Comparison of ENCODE assay signal across 15 mouse cellular contexts in the genomic region with DNA sequence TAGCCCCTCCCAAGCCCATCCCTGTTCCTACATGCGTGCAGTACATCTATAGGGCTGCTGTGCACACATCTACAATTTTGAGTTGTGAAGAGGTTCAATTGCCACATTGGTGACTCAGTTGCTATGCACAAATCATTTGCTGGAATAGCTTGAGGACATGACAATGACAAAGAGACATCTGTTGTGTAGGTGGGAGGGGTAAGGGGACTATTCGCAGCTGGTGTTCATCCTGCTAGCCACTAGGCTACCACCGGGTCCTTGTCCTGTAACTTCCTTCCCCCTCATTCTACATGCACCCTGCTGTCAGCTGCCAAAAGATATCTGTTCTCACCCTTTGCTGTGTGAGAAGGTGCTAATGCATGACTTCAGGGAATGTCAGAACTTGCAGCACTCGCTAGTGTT.
DNase-seq lines count a peak whose midpoint lies in the region; ATAC-seq and TF ChIP-seq lines count a peak whose summit lies in the region.
"Had no signal": no experiment of that assay in that cellular context is flagged by ENCODE, and none has a peak within 500 bp of the region (broad histone marks: within the 10 kb centered on the region; RNA-seq: fewer than 3 reads in every experiment).

No protein-coding gene starts in this region.

- H3K27me3 ChIP-seq in midbrain, postnatal 0 days (ENCODE audit: insufficient read depth, low read length), result no peaks in the 10 kb centered on the region
- H3K27me3 ChIP-seq in midbrain, embryonic 15.5 days (replicated peaks), result no peaks in the 10 kb centered on the region
- no peaks in the 10 kb centered on the region for H3K27me3 ChIP-seq in forebrain, embryonic 16.5 days (replicated peaks; ENCODE audit: control insufficient read depth, insufficient read depth, low read length)
- no peaks in the 10 kb centered on the region for H3K27me3 ChIP-seq in liver, embryonic 11.5 days (replicated peaks; ENCODE audit: control insufficient read depth, insufficient read depth, low read length)
- H3K27me3 ChIP-seq: liver, embryonic 13.5 days had no signal

- no peaks in the 10 kb centered on the region for H3K9me3 ChIP-seq in midbrain, postnatal 0 days (ENCODE audit: low read length)
- no peaks in the 10 kb centered on the region for H3K9me3 ChIP-seq in midbrain, embryonic 15.5 days
- no peaks in the 10 kb centered on the region for H3K9me3 ChIP-seq in forebrain, embryonic 16.5 days (ENCODE audit: control insufficient read depth, low read length)
- no peaks in the 10 kb centered on the region for H3K9me3 ChIP-seq in liver, embryonic 11.5 days (ENCODE audit: control insufficient read depth, low read length)
- H3K9me3 ChIP-seq: liver, embryonic 13.5 days had no signal

- H3K27ac ChIP-seq in midbrain, postnatal 0 days (ENCODE audit: low read depth, low read length), result no peak overlapping the region
- no peak overlapping the region for H3K27ac ChIP-seq in midbrain, embryonic 15.5 days
- H3K27ac ChIP-seq in forebrain, embryonic 16.5 days (ENCODE audit: low read length), result no peak overlapping the region
- H3K27ac ChIP-seq in liver, embryonic 11.5 days (ENCODE audit: low read depth, low read length), result no peak overlapping the region
- H3K27ac ChIP-seq: liver, embryonic 13.5 days; macrophage had no signal

- WGBS in midbrain, postnatal 0 days, result 23% methylated on average over 4 of the region's 4 CpGs
- 29% methylated on average over 4 of the region's 4 CpGs for WGBS in midbrain, embryonic 15.5 days
- 25% methylated on average over 4 of the region's 4 CpGs for WGBS in forebrain, embryonic 16.5 days
- 11% methylated on average over 4 of the region's 4 CpGs for WGBS in liver, embryonic 11.5 days

- ATAC-seq in midbrain, postnatal 0 days (ENCODE audit: low FRiP score), result no peak; the same call in 1 of the 2 replicates
- no peak for ATAC-seq in midbrain, embryonic 15.5 days (replicated peaks)
- peak; percentile 90 for ATAC-seq in forebrain, embryonic 16.5 days
- no peak for ATAC-seq in granulocyte monocyte progenitor cell, adult 5-6 weeks (replicated peaks; ENCODE audit: poor library complexity, severe bottlenecking)
- ATAC-seq in liver, embryonic 11.5 days (replicated peaks; ENCODE audit: low FRiP score), result no peak
- ATAC-seq: activated CD4-positive, CD25-positive, alpha-beta regulatory T cell, adult 4 months had no signal

- no peak overlapping the region for H3K4me2 ChIP-seq in midbrain, postnatal 0 days (ENCODE audit: low read depth, low read length, poor library complexity, severe bottlenecking)
- H3K4me2 ChIP-seq in midbrain, embryonic 15.5 days, result no peak overlapping the region
- H3K4me2 ChIP-seq in forebrain, embryonic 16.5 days (ENCODE audit: low read length), result no peak overlapping the region
- no peak overlapping the region for H3K4me2 ChIP-seq in liver, embryonic 11.5 days
- H3K4me2 ChIP-seq: liver, embryonic 13.5 days had no signal

- no peaks in the 10 kb centered on the region for H3K4me1 ChIP-seq in midbrain, postnatal 0 days (ENCODE audit: insufficient read depth, low read length)
- H3K4me1 ChIP-seq in midbrain, embryonic 15.5 days, result no peaks in the 10 kb centered on the region
- H3K4me1 ChIP-seq in forebrain, embryonic 16.5 days (replicated peaks; ENCODE audit: control insufficient read depth, insufficient read depth, low read length), result peaks cover 4% of the 10 kb centered on the region; the same call in 1 of the 2 replicates
- no peaks in the 10 kb centered on the region for H3K4me1 ChIP-seq in liver, embryonic 11.5 days (replicated peaks; ENCODE audit: control insufficient read depth, insufficient read depth, low read length)
- H3K4me1 ChIP-seq: liver, embryonic 13.5 days had no signal

- no peaks in the 10 kb centered on the region for H3K36me3 ChIP-seq in midbrain, postnatal 0 days (ENCODE audit: insufficient read depth, low read length)
- no peaks in the 10 kb centered on the region for H3K36me3 ChIP-seq in midbrain, embryonic 15.5 days (replicated peaks)
- no peaks in the 10 kb centered on the region for H3K36me3 ChIP-seq in forebrain, embryonic 16.5 days (ENCODE audit: control insufficient read depth, insufficient read depth)
- H3K36me3 ChIP-seq in liver, embryonic 11.5 days (ENCODE audit: control insufficient read depth, insufficient read depth, low read length), result no peaks in the 10 kb centered on the region
- H3K36me3 ChIP-seq: liver, embryonic 13.5 days had no signal

- no peak overlapping the region for H3K4me3 ChIP-seq in midbrain, postnatal 0 days (ENCODE audit: low read depth, low read length)
- no peak overlapping the region for H3K4me3 ChIP-seq in midbrain, embryonic 15.5 days
- H3K4me3 ChIP-seq in forebrain, embryonic 16.5 days (replicated peaks; ENCODE audit: low read length), result no peak overlapping the region
- H3K4me3 ChIP-seq in liver, embryonic 11.5 days (ENCODE audit: low read depth, low read length), result no peak overlapping the region
- H3K4me3 ChIP-seq: liver, embryonic 13.5 days had no signal

- DNase-seq in embryo, embryonic 10 days (ENCODE audit: low spot score), result peak; percentile 20
- DNase-seq in embryo, embryonic 9.5 days (ENCODE audit: extremely low spot score), result no peak
- peak; percentile 49 for DNase-seq in midbrain, postnatal 0 days (ENCODE audit: low spot score)
- DNase-seq in retina, embryonic 14.5 days (ENCODE audit: low spot score), result peak; percentile 34
- DNase-seq in liver, embryonic 11.5 days (ENCODE audit: low spot score), result no peak
- DNase-seq: cerebellum, postnatal 14 days; heart, postnatal 10 days; kidney, adult 2 months; liver, embryonic 13.5 days; thymus, adult 2 months had no signal

- H3K9ac ChIP-seq in midbrain, postnatal 0 days (replicated peaks; ENCODE audit: low read length, poor library complexity, severe bottlenecking), result no peak overlapping the region
- no peak overlapping the region for H3K9ac ChIP-seq in midbrain, embryonic 15.5 days
- no peak overlapping the region for H3K9ac ChIP-seq in forebrain, embryonic 16.5 days (replicated peaks; ENCODE audit: low read depth, low read length)
- H3K9ac ChIP-seq in liver, embryonic 11.5 days (ENCODE audit: low read depth, low read length), result no peak overlapping the region
- H3K9ac ChIP-seq: liver, embryonic 13.5 days had no signal

- TF ChIP-seq CTCF in midbrain, postnatal 0 days (IDR thresholded peaks at IDR 0.05), result no peak

Comparison
In these comparisons a context has a peak if more than half of its experiments do, and no peak if none do; other contexts are left out.
1. DNase-seq: peak in embryo, embryonic 10 days (single experiment), midbrain, postnatal 0 days (single experiment) and retina, embryonic 14.5 days (single experiment); none in embryo, embryonic 9.5 days (single experiment) and liver, embryonic 11.5 days (single experiment).